Mouse (Mus musculus) liver, adult 2 months (tissue): ENCODE measurements around the gene Themis3. TPM values are rescaled to one million over a fixed set of nuclear protein-coding genes. Genes with fewer than 3 reads are reported as not detected.
A peak's percentile ranks its signal among the peaks of the same experiment; 100 is the strongest.

Source experiments
- DNase-seq: peaks from one replicate; pipeline ENCODE4 v3.0.0-alpha.2; 2011; ENCODE audit warnings: low read depth, low spot score; ENCODE audit errors: extremely low read depth
- H3K27ac ChIP-seq: fragments of 200-500 bp; replicated peaks from 2 replicates; pipeline ENCODE4 v1.5.1; 2012; ENCODE audit warnings: low read depth, mild to moderate bottlenecking, control low read depth, inconsistent platforms, low read length; ENCODE audit not compliant: insufficient read depth
- H3K27me3 ChIP-seq: fragments of 200-500 bp; 2 replicates; pipeline ENCODE4 v1.6.1; 2012; ENCODE audit warnings: mild to moderate bottlenecking, moderate library complexity, low read length, inconsistent platforms; ENCODE audit not compliant: control insufficient read depth, insufficient read depth
- H3K36me3 ChIP-seq: fragments of 200-500 bp; 2 replicates; pipeline ENCODE4 v1.6.1; 2012; ENCODE audit warnings: low read length, inconsistent platforms; ENCODE audit not compliant: control insufficient read depth, insufficient read depth
- H3K4me1 ChIP-seq: fragments of 200-500 bp; 2 replicates; pipeline ENCODE4 v1.6.1; 2011; ENCODE audit warnings: low read length; ENCODE audit not compliant: control insufficient read depth, insufficient read depth
- H3K4me3 ChIP-seq: fragments of 200-500 bp; 2 replicates; pipeline ENCODE4 v1.5.1; 2011; ENCODE audit warnings: low read depth, mild to moderate bottlenecking, control low read depth, low read length, moderate library complexity; ENCODE audit not compliant: insufficient read depth
- H3K79me2 ChIP-seq: fragments of 200-500 bp; 2 replicates; pipeline ENCODE4 v1.6.1; 2012; ENCODE audit warnings: inconsistent platforms, mild to moderate bottlenecking, low read length, moderate library complexity; ENCODE audit not compliant: control insufficient read depth, insufficient read depth
- H3K9ac ChIP-seq: fragments of 200-500 bp; 2 replicates; pipeline ENCODE4 v1.6.1; 2012; ENCODE audit warnings: low read depth, mild to moderate bottlenecking, control low read depth, inconsistent platforms, low read length
- CTCF ChIP-seq: fragments of 200-500 bp; IDR thresholded peaks from 2 replicates; pipeline ENCODE4 v1.5.1; 2011; ENCODE audit warnings: low read depth, low read length, control low read depth
- POLR2A ChIP-seq: fragments of 200-500 bp; IDR thresholded peaks from 2 replicates; pipeline ENCODE4 v1.6.1; 2011; ENCODE audit warnings: low read length, control low read depth; ENCODE audit not compliant: insufficient read depth; ENCODE audit errors: extremely low read depth
- WGBS: fragments of 180-500 bp; shearing (Covaris S2); methylation state at CpG from one replicate; pipeline ENCODE4 v1.1.7; 2018; 5-methylcytosine and 5-hydroxymethylcytosine counted together
- polyA plus RNA-seq: library from polyadenylated mRNA; depleted of rRNA; stranded (reverse); fragments of >200 nt; gene quantifications from 2 replicates; pipeline ENCODE4 v1.2.3, GENCODE M21; 2012
- total RNA-seq: library from RNA; depleted of rRNA; stranded (reverse); fragments of >200 nt; gene quantifications from 2 replicates; pipeline ENCODE4 v1.2.3, GENCODE M21; 2014

Gene Themis3
- total and polyA plus RNA-seq, 2 experiments, result not detected

GRCm38 (mm10) chr17:66571860-66572676, 22.4 kb downstream of the Themis3 start:
- Histone ChIP-seq H3K4me3 (no peak overlapping the region), H3K27me3 (no peaks in the 10 kb centered on the region), H3K36me3 (no peaks in the 10 kb centered on the region), H3K79me2 (no peaks in the 10 kb centered on the region), H3K27ac (no peak overlapping the region), H3K4me1 (no peaks in the 10 kb centered on the region), H3K9ac (no peak overlapping the region)
- 77% methylated on average over 11 of the region's 11 CpGs for WGBS
- TF ChIP-seq POLR2A (no peak), CTCF (no peak)
- no peak for DNase-seq

DNA sequence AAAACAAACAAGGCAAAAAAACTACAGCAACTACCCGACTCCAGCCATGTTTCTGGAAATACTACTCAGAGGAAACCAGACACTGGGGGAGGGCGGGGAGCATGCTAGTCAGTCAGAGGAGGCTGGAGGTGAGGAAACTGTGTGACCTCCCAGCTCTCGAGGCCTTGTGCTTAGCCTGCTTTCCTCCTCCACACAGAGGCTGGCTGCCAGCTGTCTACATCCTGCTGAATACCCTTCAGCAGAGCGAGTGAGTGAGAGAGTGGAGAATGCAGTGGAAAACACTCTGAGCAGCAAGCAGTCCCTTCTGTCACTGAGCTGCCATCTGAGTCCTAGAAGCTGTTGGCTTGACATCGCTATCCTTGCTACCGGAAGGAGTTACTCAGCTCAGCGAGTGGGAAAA, 30.2 kb downstream of the Themis3 start:
- H3K79me2 ChIP-seq, result no peaks in the 10 kb centered on the region
- TF ChIP-seq POLR2A, result no peak
- no peak for TF ChIP-seq CTCF
- 63% methylated on average over 7 of the region's 7 CpGs for WGBS
- DNase-seq, result no peak
- H3K27ac ChIP-seq, result no peak overlapping the region
- no peak overlapping the region for H3K9ac ChIP-seq
- H3K4me3 ChIP-seq, result no peak overlapping the region
- H3K36me3 ChIP-seq, result no peaks in the 10 kb centered on the region
- H3K27me3 ChIP-seq, result no peaks in the 10 kb centered on the region
- no peaks in the 10 kb centered on the region for H3K4me1 ChIP-seq

DNA sequence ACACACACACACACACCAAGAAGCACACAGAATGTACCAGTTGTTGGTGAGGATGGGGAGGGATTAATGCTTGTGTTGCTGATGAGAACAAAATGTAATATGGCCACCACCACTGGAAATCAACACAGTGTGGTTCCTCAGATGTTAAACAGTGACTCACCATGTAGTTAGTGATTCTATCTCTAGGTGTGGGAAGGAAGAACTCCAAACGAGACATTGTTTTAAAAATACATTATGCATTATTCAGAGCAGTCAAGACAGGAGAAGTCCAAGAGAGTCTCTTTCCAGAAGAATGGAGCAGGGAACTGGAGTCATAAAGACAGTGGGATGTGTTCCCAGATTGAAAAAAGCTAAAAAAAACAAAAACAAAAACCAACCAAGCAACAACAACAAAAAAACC, 30.9 kb downstream of the Themis3 start:
- Histone ChIP-seq H3K27me3 (no peaks in the 10 kb centered on the region), H3K27ac (no peak overlapping the region), H3K9ac (no peak overlapping the region), H3K36me3 (no peaks in the 10 kb centered on the region), H3K4me1 (no peaks in the 10 kb centered on the region), H3K79me2 (no peaks in the 10 kb centered on the region), H3K4me3 (no peak overlapping the region)
- TF ChIP-seq POLR2A, result no peak
- TF ChIP-seq CTCF, result no peak
- 50% methylated on average over 1 of the region's 1 CpGs for WGBS
- no peak for DNase-seq

- no peak overlapping the region for H3K9ac ChIP-seq
- no peak overlapping the region for H3K27ac ChIP-seq
- H3K4me3 ChIP-seq, result no peak overlapping the region
- no peaks in the 10 kb centered on the region for H3K36me3 ChIP-seq
- no peak for DNase-seq
- H3K4me1 ChIP-seq, result no peaks in the 10 kb centered on the region
- WGBS, result 60% methylated on average over 2 of the region's 2 CpGs
- H3K27me3 ChIP-seq, result no peaks in the 10 kb centered on the region
- no peak for TF ChIP-seq POLR2A
- TF ChIP-seq CTCF, result no peak
- H3K79me2 ChIP-seq, result no peaks in the 10 kb centered on the region
Observed at GRCm38 (mm10) chr17:66561380-66561779, 33.0 kb downstream of the Themis3 start.

DNA sequence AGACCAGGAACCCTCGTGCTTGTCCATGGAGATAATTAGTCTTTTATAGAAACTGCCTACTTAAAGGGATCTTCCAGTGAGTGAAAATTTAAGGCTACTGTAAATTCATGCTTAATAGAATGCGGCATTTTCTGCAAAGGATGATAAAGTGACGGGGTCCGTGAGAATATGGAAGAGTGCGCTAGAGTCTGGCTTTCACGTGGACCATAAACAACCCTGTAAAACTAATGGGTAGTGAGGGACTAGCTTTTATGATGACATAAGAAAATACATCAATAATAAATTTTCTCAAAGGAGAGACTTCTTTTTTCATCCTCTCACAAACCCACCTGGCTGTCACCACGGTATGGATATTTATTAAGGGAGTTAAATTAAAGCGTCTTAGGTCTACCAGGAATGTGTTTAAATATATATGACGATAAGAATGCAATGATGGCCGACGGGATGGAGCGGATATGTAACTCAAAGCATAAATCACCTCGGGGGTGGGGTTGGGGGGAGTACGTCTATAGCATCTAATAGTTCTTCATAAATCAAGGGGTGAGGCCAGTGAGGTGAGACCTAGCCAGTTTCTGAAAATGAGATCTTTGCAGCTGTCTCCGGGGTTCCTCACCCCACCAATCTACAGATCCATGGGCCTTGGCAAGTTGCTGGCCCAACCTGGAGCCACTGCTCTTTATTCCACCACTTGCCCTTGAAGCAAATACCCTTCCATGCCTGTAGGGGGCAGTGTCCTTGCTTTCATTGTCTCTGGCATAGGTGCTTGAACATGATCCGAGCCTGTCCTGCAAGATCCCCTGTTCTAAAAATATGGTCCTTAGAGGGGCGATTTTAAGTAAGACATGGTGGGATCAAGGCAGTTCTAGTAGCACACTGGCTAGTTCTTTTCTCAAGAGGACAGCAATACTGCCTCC, 35.8 kb downstream of the Themis3 start:
- no peaks in the 10 kb centered on the region for H3K4me1 ChIP-seq
- H3K27ac ChIP-seq, result no peak overlapping the region
- WGBS, result 91% methylated on average over 17 of the region's 17 CpGs
- H3K36me3 ChIP-seq, result no peaks in the 10 kb centered on the region
- no peak overlapping the region for H3K4me3 ChIP-seq
- no peaks in the 10 kb centered on the region for H3K79me2 ChIP-seq
- no peak for DNase-seq
- no peaks in the 10 kb centered on the region for H3K27me3 ChIP-seq
- no peak overlapping the region for H3K9ac ChIP-seq
- TF ChIP-seq POLR2A (no peak), CTCF (peak; percentile 23; the same call in 1 of the 2 replicates)
